Mouse (Mus musculus) heart, postnatal 0 days (tissue): Measurements from ENCODE around the gene Inpp5b.

ENCODE experiments used
- CTCF ChIP-seq: IDR thresholded peaks from 2 replicates; pipeline ENCODE4 v1.5.1; 2016; ENCODE audit warnings: antibody characterized with exemption, control low read depth, low read depth
- EP300 ChIP-seq: IDR thresholded peaks from 2 replicates; pipeline ENCODE4 v1.6.1; 2016; ENCODE audit warnings: antibody characterized with exemption, low read depth

GRCm38 (mm10) chr4:124751300-124752250, 9.9 kb downstream of the Inpp5b start:
- no peak for TF ChIP-seq CTCF
- no peak for TF ChIP-seq EP300
